Mouse (Mus musculus) thymus, adult 2 months (tissue): ENCODE results near the gene 4930558K02Rik.

ENCODE experiments used
- CTCF ChIP-seq: fragments of 200-500 bp; IDR thresholded peaks from 2 replicates; pipeline ENCODE4 v1.5.1; 2012; ENCODE audit warnings: mild to moderate bottlenecking, control low read depth, low read length, moderate library complexity, borderline replicate concordance; ENCODE audit not compliant: control insufficient read depth, poor library complexity, insufficient read depth; ENCODE audit errors: extremely low read depth
- POLR2A ChIP-seq: fragments of 200-500 bp; IDR thresholded peaks from 2 replicates; pipeline ENCODE4 v1.6.1; 2012; ENCODE audit warnings: mild to moderate bottlenecking, low read length, control low read depth, moderate library complexity; ENCODE audit not compliant: control insufficient read depth, poor library complexity, insufficient read depth; ENCODE audit errors: extremely low read depth

DNA sequence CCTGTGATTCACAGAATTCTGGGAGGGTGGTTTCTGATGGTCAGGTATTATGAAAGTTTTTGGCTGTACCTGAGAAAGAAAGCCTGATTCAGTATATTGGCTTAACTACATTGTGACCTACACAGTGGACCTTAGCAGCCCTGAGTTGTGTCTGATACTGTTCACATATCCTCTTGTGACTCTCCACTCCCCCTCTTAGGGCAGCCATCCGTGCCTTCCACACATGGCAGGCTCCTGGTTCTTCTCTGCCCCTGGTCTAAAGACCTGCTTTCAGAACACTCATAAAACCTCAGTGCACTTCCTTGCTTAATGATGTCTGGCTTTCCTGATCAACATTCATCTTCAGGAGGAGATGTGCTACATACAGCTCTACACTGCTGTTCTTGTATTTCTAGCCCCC lies 26.8 kb downstream of the 4930558K02Rik start:
- TF ChIP-seq POLR2A: no peak
- no peak for TF ChIP-seq CTCF
